Mouse (Mus musculus) erythroblast, embryonic 14.5 days (primary cell): ENCODE measurements around the gene Trim29.

Source experiments
- GATA1 ChIP-seq: IDR thresholded peaks from 2 replicates; pipeline ENCODE4 v1.6.1; 2012; ENCODE audit warnings: low read length, inconsistent platforms, mixed read lengths
- TAL1 ChIP-seq: IDR thresholded peaks from 3 replicates; pipeline ENCODE4 v1.6.1; 2012; ENCODE audit warnings: low read length, inconsistent platforms, mixed read lengths

GRCm38 (mm10) chr9:43261941-43262340, 48.7 kb upstream of the Trim29 start:
- TF ChIP-seq GATA1 (no peak), TAL1 (no peak)
